Mouse (Mus musculus) cerebellum, adult (tissue): Measurements from ENCODE around the gene Pdpr.
"Not testable (repeated sequence)": the region's sequence is repeated elsewhere in the genome, so short reads cannot be mapped to it uniquely, and the experiment has no call there.

Experiments
- ATAC-seq: cut with Nextera tagmentation; 2 replicates; pipeline ENCODE4 v1.9.2; 2017; ENCODE audit warnings: mild to moderate bottlenecking, moderate library complexity, mixed read lengths; ENCODE audit not compliant: insufficient number of reproducible peaks, low FRiP score, low TSS enrichment

Pdpr gene

DNA sequence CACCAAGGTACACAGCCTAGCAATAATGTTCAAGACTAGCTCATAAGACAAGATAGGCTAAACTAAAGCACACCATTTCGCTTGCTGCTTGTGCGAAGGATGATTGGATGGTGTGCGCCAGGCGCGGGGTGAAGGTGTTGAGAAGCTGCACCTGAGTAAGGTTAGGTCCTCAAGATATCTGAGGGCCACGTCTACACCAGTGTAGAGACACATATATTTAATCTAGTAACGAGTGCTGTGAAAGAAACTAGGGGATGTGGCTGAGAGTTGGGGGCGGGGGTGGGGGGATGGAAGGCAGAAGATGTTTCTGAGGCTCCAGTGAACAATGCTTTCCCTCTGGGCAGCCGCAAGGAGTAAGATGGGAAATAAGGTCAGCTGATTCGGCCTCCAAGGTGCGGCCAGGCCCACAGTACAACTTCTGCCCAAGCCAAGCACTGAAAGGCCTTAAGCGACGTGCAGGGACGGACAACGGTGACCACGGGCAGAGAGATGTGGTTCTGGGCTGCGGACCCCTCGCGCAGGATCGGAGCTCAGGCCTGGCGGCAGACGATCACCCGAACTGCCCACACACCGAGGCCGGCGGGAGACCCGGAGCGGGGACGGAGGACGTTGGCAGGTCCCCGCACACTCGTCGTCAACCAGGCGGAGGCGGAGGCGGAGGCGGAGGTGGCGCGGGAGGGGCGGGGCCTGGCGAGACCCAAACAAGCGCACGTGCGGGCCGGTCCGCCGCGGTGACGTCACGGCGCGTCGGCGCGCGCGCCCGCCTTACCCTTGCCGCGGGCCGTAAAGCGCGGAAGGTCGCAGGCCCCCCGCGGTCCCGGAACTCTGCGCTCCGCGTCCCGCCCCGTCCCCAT is at the start of gene Pdpr:
Gene Pdpr (plus strand): TSS at position 766 of the 854 bp plus-strand sequence.
- ATAC-seq, result peak; percentile 57

DNA sequence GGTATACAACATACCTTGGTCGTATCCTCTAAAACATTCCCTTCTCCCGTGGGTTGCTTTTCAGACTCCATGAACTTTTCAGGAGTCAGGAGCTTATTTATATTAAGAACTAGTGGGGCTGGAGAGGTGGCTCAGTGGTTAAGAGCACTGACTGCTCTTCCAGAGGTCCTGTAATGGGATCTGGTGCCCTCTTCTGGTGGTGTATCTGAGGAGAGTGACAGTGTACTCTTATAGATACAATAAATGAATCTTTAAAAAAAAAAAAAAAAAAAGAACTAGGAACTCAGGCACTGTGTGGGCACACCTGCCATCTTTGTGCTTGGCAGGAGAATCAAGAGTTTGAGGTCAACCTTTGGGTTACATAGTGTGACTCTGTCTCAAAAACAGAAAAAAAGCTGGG is 45.7 kb upstream of the Pdpr start:
- ATAC-seq, result no peak

DNA sequence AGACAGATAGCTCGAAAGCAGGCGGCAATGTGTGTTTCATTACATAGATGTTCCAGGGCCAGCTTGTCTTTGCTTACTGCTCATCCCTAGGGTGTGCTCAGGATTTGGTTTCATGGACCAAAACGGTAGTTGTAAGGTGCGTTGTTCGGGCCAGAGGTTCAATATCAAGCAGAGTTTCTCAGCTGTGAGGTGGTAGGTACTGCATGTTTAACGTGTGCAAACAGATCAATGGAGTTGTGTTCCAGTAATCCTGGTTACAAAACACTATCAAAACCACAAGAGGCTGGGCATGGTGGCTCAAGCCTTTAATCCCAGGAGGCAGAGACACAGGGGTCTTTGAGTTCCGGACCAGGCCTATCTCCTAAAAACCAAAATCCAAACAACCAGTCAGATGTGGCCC is 45.3 kb upstream of the Pdpr start:
- ATAC-seq, result no peak

DNA sequence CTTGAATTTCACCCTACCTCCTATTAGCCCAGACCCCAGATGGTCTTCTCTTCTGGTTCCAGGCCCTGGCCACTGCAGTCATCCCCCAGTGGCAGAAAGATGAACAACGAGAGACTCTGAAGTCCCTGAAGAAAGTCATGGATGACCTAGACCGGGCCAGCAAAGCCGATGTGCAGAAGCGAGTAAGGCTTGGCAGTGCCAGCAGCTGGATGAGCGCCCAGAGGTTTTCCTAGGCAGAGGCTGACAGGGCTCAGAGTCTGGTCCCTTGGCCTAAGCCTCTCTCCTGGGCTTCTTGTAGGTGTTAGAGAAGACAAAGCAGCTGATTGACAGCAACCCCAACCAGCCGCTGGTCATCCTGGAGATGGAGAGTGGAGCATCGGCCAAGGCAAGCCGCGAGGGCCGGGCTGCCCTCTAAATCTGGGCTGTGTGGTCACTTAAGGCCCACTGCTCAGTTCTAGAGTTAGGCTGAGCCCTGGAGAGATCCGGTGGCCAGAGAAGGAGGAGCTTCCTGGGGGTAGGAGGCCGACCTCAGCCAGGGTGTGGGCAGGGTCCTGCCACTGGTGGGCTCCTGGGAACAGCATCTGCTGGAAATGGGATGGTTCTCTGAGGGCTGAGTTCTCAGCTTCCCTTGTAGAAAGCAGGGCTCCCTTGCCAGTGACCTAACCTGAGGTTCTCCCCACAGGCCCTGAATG is 40.5 kb upstream of the Pdpr start:
- no peak for ATAC-seq

DNA sequence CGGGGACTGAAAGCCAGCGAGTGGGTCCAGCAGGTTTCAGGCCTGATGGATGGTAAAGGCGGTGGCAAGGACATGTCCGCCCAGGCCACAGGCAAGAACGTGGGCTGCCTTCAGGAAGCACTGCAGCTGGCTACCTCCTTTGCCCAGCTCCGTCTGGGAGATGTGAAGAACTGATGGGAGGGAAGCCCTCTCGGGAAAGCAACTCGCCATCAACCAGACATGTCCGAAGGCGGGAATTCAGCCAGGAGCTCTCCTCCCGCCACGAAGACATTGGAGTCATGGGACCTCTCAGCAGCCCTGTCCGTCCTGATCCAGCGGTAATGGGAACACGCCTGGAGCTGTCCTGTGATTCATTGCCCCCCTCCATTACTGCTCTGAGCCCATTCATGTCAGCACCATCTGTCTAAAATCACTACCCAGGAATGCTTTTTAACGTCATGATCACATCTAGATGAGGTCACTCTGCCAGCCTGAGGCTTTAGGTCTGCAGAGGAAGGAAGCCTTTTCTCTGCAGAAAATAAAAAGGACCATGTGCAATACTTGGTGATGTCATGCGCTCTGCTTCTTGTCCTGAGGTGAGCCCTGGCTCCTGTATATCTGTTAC is 39.3 kb upstream of the Pdpr start:
- no peak for ATAC-seq

DNA sequence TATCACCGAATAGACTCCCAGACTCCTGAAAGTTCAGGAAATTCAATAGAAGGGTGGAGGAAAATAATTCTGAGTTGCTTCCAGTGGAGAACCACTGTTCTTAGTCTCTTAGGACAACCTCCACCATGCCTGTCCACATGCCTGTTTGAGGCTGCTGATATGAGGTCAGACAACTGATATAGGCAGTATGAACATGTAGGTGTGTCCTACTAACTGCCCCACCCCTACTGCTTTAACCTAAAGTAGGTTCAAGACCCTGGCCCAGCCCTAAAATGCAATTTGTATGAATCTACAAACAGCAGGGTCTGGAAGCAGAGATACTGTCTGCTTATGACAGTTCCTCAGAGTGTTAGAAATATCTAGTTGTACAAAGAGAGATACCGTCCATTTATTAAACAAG is 38.8 kb upstream of the Pdpr start:
- ATAC-seq, result no peak

DNA sequence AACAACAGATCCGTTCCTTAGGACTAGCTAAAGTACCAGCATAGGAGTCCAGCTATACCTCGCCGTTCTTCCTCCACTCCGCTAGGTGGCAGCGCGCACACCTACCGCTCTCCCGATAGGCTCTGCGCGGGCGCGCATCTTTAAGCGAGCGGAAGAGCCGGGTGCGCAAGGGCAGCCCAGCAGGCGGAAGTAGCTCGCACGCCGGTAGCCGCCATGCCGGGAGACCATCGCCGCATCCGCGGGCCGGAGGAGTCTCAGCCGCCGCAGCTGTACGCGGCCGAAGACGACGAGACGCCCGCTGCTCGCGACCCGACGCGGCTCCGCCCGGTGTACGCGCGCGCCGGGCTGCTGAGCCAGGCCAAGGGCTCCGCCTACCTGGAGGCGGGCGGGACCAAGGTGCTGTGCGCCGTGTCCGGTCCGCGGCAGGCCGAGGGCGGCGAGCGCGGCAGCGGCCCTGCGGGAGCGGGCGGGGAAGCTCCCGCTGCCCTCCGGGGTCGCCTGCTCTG is 38.2 kb upstream of the Pdpr start, which contains the start of gene Exosc6:
Gene Exosc6 (plus strand): TSS at position 182 of the 506 bp plus-strand sequence.
- ATAC-seq, result peak; percentile 86

DNA sequence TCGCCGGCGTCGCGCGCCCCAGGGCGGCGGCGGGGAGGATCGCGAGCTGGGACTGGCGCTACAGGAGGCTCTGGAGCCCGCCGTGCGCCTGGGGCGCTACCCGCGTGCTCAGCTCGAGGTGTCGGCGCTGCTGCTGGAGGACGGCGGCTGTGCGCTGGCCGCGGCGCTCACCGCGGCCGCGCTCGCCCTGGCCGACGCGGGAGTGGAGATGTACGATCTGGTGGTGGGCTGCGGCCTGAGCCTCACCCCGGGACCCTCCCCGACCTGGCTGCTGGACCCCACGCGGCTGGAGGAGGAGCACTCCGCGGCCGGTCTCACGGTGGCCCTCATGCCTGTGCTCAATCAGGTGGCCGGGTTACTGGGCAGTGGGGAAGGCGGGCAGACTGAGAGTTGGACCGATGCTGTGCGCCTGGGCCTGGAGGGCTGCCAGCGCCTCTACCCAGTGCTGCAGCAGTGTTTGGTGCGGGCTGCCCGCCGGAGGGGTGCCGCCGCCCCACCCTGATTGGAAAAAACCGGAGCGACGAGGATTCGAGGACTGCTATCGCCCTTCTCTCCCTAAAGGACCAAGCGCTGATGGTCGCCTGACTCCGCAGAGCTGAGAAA is 37.6 kb upstream of the Pdpr start:
- ATAC-seq, result 0 out of 2 replicates have a peak, but pooled peaks have one; percentile 6

DNA sequence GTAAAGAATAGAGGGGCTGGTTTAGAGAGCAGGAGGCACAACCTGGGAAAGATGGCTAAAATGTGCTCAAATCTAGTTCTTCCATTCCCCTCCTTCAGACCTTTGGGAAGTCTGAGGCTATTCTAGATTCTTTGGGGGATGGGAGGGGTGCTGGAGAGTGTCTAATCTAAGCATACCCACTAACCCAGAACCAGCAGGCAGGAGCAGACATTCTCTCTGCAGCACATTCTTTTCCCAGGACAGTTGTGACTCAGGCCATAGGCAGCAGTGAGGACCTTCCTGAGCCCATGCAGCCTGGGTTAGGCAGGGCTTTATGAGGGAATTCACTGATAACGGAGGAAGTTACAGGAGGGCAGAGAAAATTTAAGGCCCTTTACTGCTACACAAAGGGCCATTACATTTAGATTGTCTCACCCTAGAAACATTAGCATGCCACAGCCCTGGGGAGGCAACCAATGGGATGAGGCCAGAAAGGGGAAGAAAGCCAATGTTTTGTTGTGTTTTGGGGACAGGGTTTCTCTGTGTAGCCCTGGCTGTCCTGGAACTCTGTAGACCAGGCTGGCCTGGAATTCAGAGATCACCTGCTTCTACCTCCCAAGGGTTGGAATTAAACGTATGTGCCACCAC is 35.4 kb upstream of the Pdpr start:
- no peak for ATAC-seq

DNA sequence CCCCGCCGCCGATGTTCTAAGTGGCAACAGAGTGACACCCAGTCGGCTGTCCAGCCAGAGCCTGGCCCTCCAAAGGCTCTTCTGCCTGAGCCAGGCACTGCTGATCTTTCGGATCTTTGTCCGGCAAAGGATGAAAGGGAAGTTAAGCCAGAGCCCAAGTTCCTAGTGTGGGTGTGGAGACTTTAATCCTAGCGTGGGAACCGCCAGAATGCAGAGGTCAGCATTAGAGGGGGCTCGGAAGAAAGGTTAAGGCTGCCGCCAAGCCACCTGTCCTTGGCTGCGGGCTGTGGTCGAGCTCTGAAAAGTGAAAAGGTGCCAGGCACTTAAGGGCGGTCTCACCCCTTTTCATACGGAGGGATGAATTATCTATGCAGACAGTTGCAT is 32.8 kb upstream of the Pdpr start:
- ATAC-seq, result no peak

DNA sequence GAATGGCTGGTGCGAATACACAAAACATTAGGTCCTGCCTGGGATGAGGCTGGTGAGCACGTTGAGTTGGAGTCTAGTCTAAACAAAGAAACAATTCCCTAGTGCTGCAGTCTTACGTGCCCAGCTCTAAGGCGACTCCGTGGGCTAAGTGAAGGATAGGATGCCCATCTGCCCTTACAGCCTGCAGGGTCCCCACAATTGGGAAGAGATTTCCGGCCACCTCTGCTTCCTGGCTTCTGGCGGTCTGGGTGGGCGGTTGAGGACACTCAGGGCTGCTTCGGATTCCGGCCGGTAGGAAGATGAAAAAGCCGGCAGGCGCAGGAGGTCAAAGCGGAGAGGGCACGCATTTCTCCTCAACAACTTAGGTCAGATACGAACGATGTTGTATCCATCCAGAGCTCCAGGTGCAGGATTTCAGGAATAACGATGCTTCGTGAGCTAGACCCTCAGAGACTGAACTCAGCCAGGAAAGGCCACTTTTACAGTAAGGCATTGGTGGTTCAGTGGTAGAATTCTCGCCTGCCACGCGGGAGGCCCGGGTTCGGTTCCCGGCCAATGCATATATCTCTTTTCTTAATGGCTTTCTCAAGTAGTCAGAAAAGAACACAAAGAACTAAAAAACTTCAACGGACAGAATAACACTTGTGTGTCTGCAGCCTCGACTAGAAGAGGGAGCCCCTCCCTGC is 32.2 kb upstream of the Pdpr start:
- peak; percentile 78; the same call in 1 of the 2 replicates for ATAC-seq

DNA sequence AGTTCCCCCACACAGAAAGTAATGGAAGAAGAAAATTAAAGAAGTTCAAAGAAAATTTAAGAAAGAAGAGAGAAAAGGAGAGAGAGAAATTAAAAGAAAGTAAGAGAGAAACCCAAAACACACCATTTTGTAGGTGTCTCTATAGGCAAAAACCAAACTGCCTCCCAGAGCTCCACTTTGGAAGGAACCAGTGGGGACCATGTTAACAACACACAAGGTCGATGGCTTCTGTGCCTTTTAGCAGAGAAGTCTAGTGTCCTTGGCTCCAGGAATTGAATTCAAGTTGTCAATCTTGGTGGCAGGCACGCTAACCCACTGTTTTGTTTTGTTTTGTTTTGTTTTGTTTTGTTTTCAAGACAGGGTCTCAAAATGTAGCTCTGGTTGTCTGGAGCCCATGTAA is 31.5 kb upstream of the Pdpr start:
- ATAC-seq, result no peak

DNA sequence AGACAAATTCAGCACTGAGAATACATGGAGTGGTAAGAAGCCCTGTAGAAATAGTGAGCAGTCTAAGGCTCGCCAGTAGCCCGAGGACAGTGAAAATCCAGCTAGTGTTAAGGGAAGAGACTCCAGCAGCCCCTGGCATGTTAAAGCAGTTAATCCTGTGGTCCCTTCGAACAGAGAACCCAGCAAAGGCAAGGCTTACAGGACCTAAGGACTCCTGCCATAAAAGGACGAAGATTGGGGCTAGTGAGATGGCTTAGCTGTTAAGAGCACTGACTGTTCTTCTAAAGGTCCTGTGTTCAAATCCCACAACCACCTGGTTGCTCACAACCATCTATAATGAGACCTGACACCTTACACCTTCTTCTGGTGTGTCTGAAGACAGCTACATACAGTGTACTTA is 28.1 kb upstream of the Pdpr start:
- no peak for ATAC-seq

DNA sequence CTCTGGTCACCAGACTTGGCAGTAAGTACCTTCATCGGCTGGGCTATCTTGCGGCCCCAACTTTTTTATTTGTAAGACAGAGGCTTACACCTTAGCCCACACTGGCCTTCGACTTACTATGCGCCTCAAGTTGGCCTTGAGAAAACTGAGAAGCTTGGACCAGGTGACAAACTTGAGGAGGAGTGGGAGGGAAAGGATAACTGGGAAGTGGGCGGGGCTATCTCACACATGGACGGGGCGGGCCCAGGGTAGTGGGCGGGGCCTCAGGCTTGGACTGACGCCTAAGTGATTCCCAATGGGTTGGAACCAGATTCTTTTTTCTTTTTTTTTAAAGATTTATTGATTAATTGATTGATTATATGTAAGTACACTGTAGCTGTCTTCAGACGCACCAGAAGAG is 27.0 kb upstream of the Pdpr start:
- ATAC-seq, result no peak

DNA sequence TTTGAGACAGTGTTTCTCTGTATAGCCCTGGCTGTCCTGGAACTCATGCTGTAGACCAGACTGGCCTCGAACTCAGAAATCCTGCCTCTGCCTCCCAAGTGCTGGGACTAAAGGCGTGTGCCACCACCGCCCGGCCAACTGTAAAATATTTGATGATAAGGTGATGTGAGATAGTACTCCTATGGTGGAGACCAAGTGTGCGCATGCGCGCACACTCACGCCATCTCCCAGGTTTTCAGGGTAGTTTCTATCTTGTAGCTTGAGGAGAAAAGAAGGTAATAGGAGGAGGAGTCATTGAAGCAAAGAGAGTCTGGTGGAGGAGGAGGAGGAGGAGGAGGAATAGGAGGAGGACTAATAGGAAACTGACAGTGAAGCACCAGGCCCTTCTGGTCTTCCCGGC is 25.8 kb upstream of the Pdpr start:
- not testable (repeated sequence) for ATAC-seq

DNA sequence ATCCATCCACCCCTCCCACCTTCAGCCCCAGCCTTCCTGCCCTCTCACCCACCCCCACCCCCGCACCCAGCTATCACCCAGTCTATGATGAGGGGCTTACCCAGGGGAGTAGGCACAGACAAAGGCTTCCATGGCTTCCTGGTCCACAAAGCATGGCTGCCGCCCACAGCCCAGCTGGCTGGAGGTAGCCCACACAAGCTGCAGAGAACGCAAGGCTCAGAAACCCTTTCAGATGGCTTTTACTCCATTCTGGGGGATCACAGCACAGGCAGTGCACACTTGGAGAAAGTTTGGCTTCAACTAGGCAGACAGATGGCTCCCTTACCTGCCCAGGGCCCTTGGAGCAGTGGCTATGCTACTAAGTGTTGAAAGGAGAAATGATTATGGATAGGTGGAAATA is 18.5 kb upstream of the Pdpr start:
- ATAC-seq, result no peak

DNA sequence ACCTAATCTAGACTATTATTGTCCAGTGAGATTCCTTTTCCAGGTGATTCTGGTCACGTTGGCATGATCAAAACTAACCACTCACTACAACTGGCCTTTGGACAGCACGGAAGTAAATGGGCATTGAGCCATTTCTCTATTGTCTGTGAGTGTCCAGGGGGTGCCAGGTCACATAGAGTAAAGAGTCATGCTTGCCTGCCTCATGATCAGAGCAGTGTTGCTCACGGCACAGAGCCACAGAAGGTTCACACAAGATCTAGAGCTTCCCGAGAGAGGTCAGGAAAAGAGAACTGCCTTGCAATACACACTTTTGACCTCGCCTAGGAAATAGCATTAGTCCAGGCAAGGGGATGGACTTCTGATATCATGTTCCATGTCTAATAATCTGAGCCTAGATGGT is 15.0 kb upstream of the Pdpr start:
- ATAC-seq, result no peak

DNA sequence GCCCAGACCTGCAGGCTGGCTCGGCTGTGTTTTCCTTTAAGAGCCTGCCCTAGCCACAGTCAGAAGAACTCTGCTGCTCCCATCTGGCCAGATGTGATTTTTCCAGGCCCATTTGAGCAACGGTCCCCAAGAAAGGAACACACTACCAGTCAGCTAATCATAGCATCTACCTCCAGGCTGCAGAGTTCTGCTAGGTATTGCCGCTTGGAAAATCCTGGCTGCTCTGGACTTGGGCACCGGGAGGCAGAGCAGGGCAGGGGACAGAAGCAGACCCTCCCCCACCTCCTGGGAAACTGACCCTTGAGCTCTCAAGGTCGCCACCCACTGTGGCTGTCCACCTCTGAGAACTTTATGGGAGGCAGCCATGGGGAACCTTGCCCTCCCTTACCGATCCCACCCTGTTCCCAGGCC is 14.6 kb upstream of the Pdpr start:
- no peak for ATAC-seq

DNA sequence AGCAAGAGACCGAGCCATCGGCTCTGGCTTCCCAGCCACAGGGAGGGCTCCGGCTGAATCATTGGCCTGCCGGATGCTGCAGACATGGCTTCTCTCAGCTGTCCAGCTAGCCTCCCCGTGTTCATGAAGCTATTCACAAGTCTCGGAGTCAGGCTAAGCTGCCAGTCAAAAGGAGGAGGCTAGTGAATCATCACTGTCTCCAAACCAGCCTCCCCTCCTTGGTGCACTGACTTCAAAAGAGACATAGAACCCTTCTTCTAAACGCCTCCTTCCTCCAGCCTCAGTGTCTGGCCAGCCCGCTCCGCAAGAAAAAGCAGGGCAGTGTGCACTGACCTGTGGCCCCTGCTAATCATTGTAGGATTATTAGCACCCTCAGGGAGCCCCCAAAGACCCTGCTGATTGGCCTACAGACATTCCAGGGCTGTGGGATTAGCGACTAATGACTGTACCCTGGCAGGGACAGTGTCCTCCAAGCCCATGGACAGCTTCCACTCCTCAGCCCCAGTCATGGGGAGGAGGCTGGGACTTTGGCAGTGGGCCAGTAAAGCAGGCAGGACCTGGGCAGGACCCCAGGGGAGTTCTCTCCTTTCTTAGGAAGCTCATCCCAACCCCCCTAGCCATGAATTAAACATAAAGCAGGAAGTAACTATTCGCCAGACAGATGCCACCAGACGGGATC is 12.7 kb upstream of the Pdpr start:
- ATAC-seq, result no peak
